ENCODE assay signal across 18 mouse cellular contexts in the genomic region with DNA sequence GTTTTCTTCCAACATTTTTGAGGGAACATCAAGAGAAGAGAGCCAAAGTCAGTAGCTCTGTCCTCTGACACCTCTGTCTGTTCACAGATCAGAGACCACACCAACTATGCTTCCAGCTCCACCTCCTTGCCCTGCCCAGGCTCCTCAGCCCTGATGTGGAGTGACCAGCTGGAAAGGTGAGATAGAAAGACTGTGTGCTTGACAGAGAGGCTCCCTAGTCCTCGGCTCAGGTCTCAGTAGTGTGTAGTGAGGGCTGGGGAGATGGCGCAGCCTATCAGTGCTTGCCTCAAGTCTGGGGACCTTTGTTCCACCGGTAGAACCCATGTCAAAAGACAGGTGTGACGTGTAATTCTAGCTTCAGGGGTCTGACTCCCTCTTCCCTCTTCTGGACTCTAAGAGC.
"Had no signal": no experiment of that assay in that cellular context is flagged by ENCODE, and none has a peak within 500 bp of the region (broad histone marks: within the 10 kb centered on the region; RNA-seq: fewer than 3 reads in every experiment).

No protein-coding gene starts in this region.

- H3K4me2 ChIP-seq: intestine, embryonic 15.5 days; kidney, embryonic 15.5 days; lung, embryonic 15.5 days; midbrain, embryonic 13.5 days had no signal

- H3K9me3 ChIP-seq: intestine, embryonic 15.5 days; kidney, embryonic 15.5 days; lung, embryonic 15.5 days; megakaryocyte, embryonic 14.5 days; midbrain, embryonic 10.5 days; midbrain, embryonic 13.5 days had no signal

- H3K27ac ChIP-seq: intestine, embryonic 15.5 days; kidney, embryonic 15.5 days; lung, embryonic 15.5 days; midbrain, embryonic 10.5 days; midbrain, embryonic 13.5 days; stomach, postnatal 0 days had no signal

- H3K4me1 ChIP-seq: intestine, embryonic 15.5 days; kidney, embryonic 15.5 days; lung, embryonic 15.5 days; midbrain, embryonic 10.5 days; midbrain, embryonic 13.5 days had no signal

- H3K4me3 ChIP-seq: intestine, embryonic 15.5 days; kidney, embryonic 15.5 days; lung, embryonic 15.5 days; megakaryocyte, embryonic 14.5 days; midbrain, embryonic 10.5 days; midbrain, embryonic 13.5 days; myocyte had no signal

- DNase-seq: kidney, adult 11 months; kidney, adult 8-10 months; kidney, postnatal 10 days; kidney, postnatal 4 days; left cerebral cortex, postnatal 4 days; lung, adult 18-20 months; lung, postnatal 10 days; lung, postnatal 36 days; thymus, postnatal 25 days had no signal

- H3K9ac ChIP-seq: intestine, embryonic 15.5 days; kidney, embryonic 15.5 days; lung, embryonic 15.5 days; midbrain, embryonic 13.5 days had no signal

- ATAC-seq: intestine, embryonic 15.5 days; midbrain, embryonic 13.5 days; midbrain, embryonic 16.5 days had no signal

- H3K36me3 ChIP-seq: intestine, embryonic 15.5 days; kidney, embryonic 15.5 days; lung, embryonic 15.5 days; midbrain, embryonic 10.5 days; midbrain, embryonic 13.5 days had no signal

- H3K27me3 ChIP-seq: intestine, embryonic 15.5 days; kidney, embryonic 15.5 days; lung, embryonic 15.5 days; megakaryocyte, embryonic 14.5 days; midbrain, embryonic 13.5 days had no signal
